Mouse (Mus musculus): ENCODE measurements around the gene Tax1bp3. TPM values are rescaled to one million over a fixed set of nuclear protein-coding genes. Genes with fewer than 3 reads are reported as not detected.

Gene Tax1bp3
- polyA plus RNA-seq, 1 experiment from 2014 or later: 236 TPM

DNA sequence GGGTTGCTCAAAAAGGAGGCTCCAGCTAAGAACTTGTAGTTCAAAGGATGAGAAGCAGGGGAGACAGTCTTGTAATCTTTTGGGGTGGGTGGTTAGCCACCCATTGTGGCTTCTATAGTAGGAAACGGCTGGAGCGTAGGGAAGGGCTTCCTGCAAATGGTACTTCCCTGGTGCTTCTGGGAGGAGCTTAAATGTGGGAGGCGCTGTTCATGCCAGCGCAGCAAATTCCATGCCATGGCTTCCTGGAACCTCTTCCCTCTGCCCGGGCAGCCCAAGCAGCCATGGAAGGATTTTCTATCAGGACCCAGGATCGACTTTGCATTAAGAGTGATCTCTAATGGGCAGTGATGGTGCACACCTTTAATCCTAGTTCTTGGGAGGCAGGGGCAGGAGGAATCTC is 8.3 kb upstream of the Tax1bp3 start:
- no peaks in the 10 kb centered on the region for H3K27me3 ChIP-seq (replicated peaks; ENCODE audit: control insufficient read depth, insufficient read depth, low read length)
- H3K4me3 ChIP-seq (ENCODE audit: low read length): no peak overlapping the region
- 83% methylated on average over 6 of the region's 6 CpGs for WGBS
- H3K4me1 ChIP-seq (ENCODE audit: control insufficient read depth, insufficient read depth, low read length): peaks cover 5% of the 10 kb centered on the region; the same call in 1 of the 2 replicates
- no peaks in the 10 kb centered on the region for H3K36me3 ChIP-seq (ENCODE audit: control insufficient read depth, insufficient read depth, low read length)
- no peaks in the 10 kb centered on the region for H3K9me3 ChIP-seq (ENCODE audit: control insufficient read depth, low read length)
- no peak overlapping the region for H3K27ac ChIP-seq (ENCODE audit: low read length)
- no peak for ATAC-seq
- H3K9ac ChIP-seq (ENCODE audit: low read depth, low read length): no peak overlapping the region
- H3K4me2 ChIP-seq (ENCODE audit: low read depth, low read length): no peak overlapping the region

DNA sequence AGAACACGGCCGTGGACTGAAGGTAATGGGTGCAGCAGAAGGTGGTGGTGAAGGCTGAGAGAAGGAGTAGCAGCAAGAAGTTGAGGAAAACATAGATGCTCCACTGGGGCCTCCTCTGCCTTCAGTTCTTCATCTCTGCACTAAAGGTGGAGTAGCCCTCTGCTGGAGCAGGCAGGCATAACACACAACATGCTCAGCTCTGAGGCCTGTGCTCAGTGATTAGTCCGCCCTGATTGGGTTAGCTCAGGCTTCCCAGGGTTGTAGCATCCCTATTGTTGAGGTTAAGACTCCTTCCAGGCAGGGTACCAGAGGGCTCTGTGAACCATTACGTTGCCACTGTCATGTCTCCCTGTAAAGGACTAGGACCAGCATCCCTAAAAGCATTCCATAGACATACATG is 7.7 kb upstream of the Tax1bp3 start:
- Histone ChIP-seq H3K4me3 (ENCODE audit: low read length) (no peak overlapping the region), H3K27me3 (replicated peaks; ENCODE audit: control insufficient read depth, insufficient read depth, low read length) (no peaks in the 10 kb centered on the region), H3K4me1 (ENCODE audit: control insufficient read depth, insufficient read depth, low read length) (peaks cover 5% of the 10 kb centered on the region; the same call in 1 of the 2 replicates), H3K9ac (ENCODE audit: low read depth, low read length) (no peak overlapping the region), H3K4me2 (ENCODE audit: low read depth, low read length) (no peak overlapping the region), H3K27ac (ENCODE audit: low read length) (no peak overlapping the region), H3K36me3 (ENCODE audit: control insufficient read depth, insufficient read depth, low read length) (no peaks in the 10 kb centered on the region), H3K9me3 (ENCODE audit: control insufficient read depth, low read length) (no peaks in the 10 kb centered on the region)
- no peak for ATAC-seq
- 40% methylated on average over 4 of the region's 4 CpGs for WGBS

DNA sequence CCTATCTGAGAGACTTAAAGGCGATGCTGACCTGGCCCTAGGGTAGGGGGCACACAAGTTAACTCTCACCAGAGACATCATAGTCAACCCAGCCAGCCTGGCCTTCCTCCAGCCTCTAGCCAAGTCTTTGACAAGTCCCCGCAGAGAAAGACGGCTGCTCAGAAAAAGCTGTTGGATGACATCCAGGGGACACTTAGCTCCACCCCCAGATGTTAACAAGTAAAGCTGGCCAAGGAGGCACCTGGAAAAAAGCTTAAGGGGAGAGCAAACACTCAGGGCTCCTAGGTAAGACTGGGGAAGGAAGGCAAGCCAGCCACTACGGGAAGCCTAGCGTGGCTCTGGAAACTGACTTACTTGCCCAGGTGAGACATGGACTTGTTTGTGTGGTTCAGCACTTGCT is 4.7 kb upstream of the Tax1bp3 start:
- Histone ChIP-seq H3K9ac (ENCODE audit: low read depth, low read length) (no peak overlapping the region), H3K27ac (ENCODE audit: low read length) (0 out of 2 replicates have a peak overlapping the region, but pooled peaks have one; percentile 34)
- 43% methylated on average over 5 of the region's 5 CpGs for WGBS

DNA sequence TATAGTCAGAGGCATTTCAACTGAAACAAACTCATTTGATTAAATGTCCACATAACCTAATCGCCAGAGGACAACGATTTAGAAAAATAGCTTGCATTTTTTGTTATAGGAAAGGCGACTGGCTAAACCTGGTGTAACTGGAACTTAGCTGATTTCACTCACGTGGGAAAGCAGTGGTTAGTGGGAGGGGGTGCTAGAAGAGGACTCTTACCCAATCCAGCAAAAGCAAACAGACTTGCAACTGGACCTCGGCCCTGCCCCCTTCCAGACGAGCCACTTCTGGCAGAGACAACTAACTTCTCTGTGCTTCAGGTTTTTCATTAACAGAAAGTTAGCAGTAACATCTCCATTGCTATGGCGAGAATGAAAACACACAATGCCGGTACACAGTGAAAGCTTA is 1.3 kb upstream of the Tax1bp3 start:
- H3K27me3 ChIP-seq (replicated peaks; ENCODE audit: control insufficient read depth, insufficient read depth, low read length): no peaks in the 10 kb centered on the region
- whole genome bisulfite sequencing: 30% methylated on average over 8 of the region's 8 CpGs
- peak overlapping the region; percentile 80 for H3K27ac ChIP-seq (ENCODE audit: low read length)
- peak overlapping the region; percentile 93 for H3K9ac ChIP-seq (ENCODE audit: low read depth, low read length)
- peak overlapping the region; percentile 94 for H3K4me3 ChIP-seq (ENCODE audit: low read length)
- peak; percentile 27 for ATAC-seq
- H3K4me1 ChIP-seq (ENCODE audit: control insufficient read depth, insufficient read depth, low read length): peaks cover 29% of the 10 kb centered on the region
- 0 out of 2 replicates have a peak, but pooled peaks cover 3% of the 10 kb centered on the region for H3K36me3 ChIP-seq (ENCODE audit: control insufficient read depth, insufficient read depth, low read length)
- no peaks in the 10 kb centered on the region for H3K9me3 ChIP-seq (ENCODE audit: control insufficient read depth, low read length)
- H3K4me2 ChIP-seq (ENCODE audit: low read depth, low read length): peak overlapping the region; percentile 64

More for the DNA sequence above, 4.7 kb upstream of the Tax1bp3 start:
- H3K4me1 ChIP-seq (ENCODE audit: control insufficient read depth, insufficient read depth, low read length): peaks cover 17% of the 10 kb centered on the region
- ATAC-seq: no peak
- no peak overlapping the region for H3K4me2 ChIP-seq (ENCODE audit: low read depth, low read length)
- no peaks in the 10 kb centered on the region for H3K9me3 ChIP-seq (ENCODE audit: control insufficient read depth, low read length)
- H3K36me3 ChIP-seq (ENCODE audit: control insufficient read depth, insufficient read depth, low read length): 0 out of 2 replicates have a peak, but pooled peaks cover 3% of the 10 kb centered on the region
- H3K27me3 ChIP-seq (replicated peaks; ENCODE audit: control insufficient read depth, insufficient read depth, low read length): no peaks in the 10 kb centered on the region
- no peak overlapping the region for H3K4me3 ChIP-seq (ENCODE audit: low read length)

DNA sequence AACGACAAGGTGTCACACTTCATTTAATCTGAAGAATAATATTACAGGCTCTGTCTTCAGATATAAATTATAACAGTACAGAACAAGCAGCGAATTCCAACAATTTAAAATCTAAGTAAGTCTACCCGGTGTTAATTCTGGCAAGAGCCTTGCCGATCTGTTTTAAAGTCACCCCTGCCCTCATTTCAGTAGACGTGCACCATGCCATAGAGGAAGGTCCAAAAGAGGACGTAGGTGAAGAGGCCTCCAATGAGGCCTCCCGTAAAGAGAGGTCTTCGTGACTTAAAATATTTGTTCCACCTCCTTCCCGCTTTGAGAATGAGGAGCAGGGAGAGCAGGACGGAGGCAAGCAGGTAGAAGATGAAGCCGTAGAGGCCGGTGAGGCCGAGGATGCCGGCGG is 697 bp upstream of the Tax1bp3 start:
- Histone ChIP-seq H3K27ac (ENCODE audit: low read length) (peak overlapping the region; percentile 80), H3K4me1 (ENCODE audit: control insufficient read depth, insufficient read depth, low read length) (peaks cover 29% of the 10 kb centered on the region), H3K4me3 (ENCODE audit: low read length) (peak overlapping the region; percentile 94), H3K9me3 (ENCODE audit: control insufficient read depth, low read length) (no peaks in the 10 kb centered on the region), H3K27me3 (replicated peaks; ENCODE audit: control insufficient read depth, insufficient read depth, low read length) (no peaks in the 10 kb centered on the region), H3K36me3 (ENCODE audit: control insufficient read depth, insufficient read depth, low read length) (0 out of 2 replicates have a peak, but pooled peaks cover 3% of the 10 kb centered on the region), H3K9ac (ENCODE audit: low read depth, low read length) (peak overlapping the region; percentile 93), H3K4me2 (ENCODE audit: low read depth, low read length) (peak overlapping the region; percentile 64)
- no peak for ATAC-seq
- WGBS: under 1% methylated on average over 15 of the region's 15 CpGs

DNA sequence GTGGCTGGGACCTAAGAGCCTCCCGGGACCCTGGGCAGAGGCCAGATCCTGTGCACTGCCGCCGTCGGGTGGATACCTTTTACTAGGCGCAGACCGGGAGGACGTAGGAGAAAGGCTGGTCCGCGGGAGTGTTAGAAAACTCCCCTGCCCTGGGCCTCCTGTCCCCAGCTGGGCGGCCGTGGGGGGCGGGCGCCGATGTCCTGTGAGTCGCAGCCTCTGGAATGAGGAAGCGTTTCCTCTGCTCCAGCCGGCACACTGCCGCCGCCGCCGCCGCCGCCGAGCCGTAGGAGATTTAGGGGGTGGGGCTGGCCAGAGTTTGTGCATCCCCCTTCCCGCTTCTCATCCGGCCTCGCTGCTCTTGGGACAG is 609 bp downstream of the Tax1bp3 start:
- WGBS: 0% methylated on average over 28 of the region's 28 CpGs
- peak overlapping the region; percentile 94 for H3K4me3 ChIP-seq (ENCODE audit: low read length)
- H3K27me3 ChIP-seq (replicated peaks; ENCODE audit: control insufficient read depth, insufficient read depth, low read length): no peaks in the 10 kb centered on the region
- ATAC-seq: peak; percentile 88
- H3K4me2 ChIP-seq (ENCODE audit: low read depth, low read length): peak overlapping the region; percentile 80
- H3K9ac ChIP-seq (ENCODE audit: low read depth, low read length): peak overlapping the region; percentile 93
- H3K27ac ChIP-seq (ENCODE audit: low read length): peak overlapping the region; percentile 99
- 0 out of 2 replicates have a peak, but pooled peaks cover 3% of the 10 kb centered on the region for H3K36me3 ChIP-seq (ENCODE audit: control insufficient read depth, insufficient read depth, low read length)
- H3K4me1 ChIP-seq (ENCODE audit: control insufficient read depth, insufficient read depth, low read length): peaks cover 25% of the 10 kb centered on the region
- no peaks in the 10 kb centered on the region for H3K9me3 ChIP-seq (ENCODE audit: control insufficient read depth, low read length)

DNA sequence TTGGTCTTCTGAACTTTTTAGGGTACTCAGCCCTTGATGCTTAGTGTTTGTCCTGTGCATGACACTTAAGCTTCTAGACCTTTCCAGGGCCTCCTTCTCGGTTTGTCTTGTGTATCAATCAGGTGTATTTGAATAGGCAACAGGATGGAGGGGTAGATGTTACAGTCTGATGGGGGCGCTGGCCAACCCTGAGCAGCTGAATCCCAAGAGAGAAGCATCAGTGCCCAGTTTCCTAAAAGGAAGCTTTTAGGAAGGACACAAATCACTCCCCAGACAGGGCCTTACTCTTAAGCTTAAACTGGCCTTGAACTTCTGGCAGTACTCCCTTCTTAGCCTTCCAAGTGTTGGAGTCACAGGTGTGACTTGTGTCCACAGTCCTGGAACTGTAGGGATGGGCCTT is 1.0 kb downstream of the Tax1bp3 start:
- Histone ChIP-seq H3K9ac (ENCODE audit: low read depth, low read length) (peak overlapping the region; percentile 93), H3K4me2 (ENCODE audit: low read depth, low read length) (peak overlapping the region; percentile 80), H3K9me3 (ENCODE audit: control insufficient read depth, low read length) (no peaks in the 10 kb centered on the region), H3K27ac (ENCODE audit: low read length) (peak overlapping the region; percentile 99), H3K27me3 (replicated peaks; ENCODE audit: control insufficient read depth, insufficient read depth, low read length) (no peaks in the 10 kb centered on the region), H3K4me3 (ENCODE audit: low read length) (peak overlapping the region; percentile 94), H3K36me3 (ENCODE audit: control insufficient read depth, insufficient read depth, low read length) (0 out of 2 replicates have a peak, but pooled peaks cover 3% of the 10 kb centered on the region), H3K4me1 (ENCODE audit: control insufficient read depth, insufficient read depth, low read length) (peaks cover 24% of the 10 kb centered on the region)
- WGBS: 4% methylated on average over 2 of the region's 2 CpGs
- peak; percentile 12; the same call in 1 of the 2 replicates for ATAC-seq

DNA sequence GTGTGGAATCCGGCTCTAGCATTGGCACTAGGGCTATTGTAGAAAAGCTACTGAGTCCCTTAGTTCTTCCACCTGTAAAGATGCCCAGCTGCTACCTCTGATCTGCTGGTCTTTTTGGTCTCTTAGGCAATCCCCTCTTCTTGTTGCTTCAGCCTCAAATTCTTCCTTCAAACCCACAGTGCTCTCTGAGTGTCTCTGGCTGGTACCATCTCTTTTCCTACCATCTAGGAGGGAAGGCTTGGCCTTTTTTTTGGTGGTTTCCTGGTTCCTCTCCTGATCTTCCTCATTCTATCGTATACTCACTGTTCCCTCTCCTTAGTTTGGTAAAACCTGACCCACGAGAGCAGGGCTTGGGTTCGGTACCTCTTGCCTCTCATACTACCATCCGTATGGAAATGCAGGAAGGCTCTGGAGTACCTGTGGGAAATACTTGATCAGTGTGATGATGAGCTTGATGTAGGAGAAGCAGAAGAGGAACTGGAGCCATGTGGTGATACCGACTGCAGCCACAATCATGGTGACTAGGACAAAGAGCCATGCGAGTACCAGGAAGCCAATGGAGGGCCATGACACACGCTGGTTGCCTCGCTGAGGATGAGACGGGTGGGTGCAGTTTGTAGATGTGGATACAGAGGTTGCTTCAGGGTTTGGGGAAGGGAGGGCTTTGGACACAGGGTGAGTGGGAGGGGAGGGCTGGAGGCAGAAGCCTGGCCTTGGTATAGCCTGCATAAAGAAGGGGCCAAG is 9.2 kb downstream of the Tax1bp3 start:
- no peak overlapping the region for H3K4me2 ChIP-seq (ENCODE audit: low read depth, low read length)
- H3K27ac ChIP-seq (ENCODE audit: low read length): no peak overlapping the region
- no peak for ATAC-seq
- WGBS: 91% methylated on average over 10 of the region's 10 CpGs
- H3K9ac ChIP-seq (ENCODE audit: low read depth, low read length): no peak overlapping the region
- H3K36me3 ChIP-seq (ENCODE audit: control insufficient read depth, insufficient read depth, low read length): no peaks in the 10 kb centered on the region; the same call in 1 of the 2 replicates
- no peak overlapping the region for H3K4me3 ChIP-seq (ENCODE audit: low read length)
- H3K9me3 ChIP-seq (ENCODE audit: control insufficient read depth, low read length): no peaks in the 10 kb centered on the region
- no peaks in the 10 kb centered on the region for H3K4me1 ChIP-seq (ENCODE audit: control insufficient read depth, insufficient read depth, low read length)
- H3K27me3 ChIP-seq (replicated peaks; ENCODE audit: control insufficient read depth, insufficient read depth, low read length): no peaks in the 10 kb centered on the region

DNA sequence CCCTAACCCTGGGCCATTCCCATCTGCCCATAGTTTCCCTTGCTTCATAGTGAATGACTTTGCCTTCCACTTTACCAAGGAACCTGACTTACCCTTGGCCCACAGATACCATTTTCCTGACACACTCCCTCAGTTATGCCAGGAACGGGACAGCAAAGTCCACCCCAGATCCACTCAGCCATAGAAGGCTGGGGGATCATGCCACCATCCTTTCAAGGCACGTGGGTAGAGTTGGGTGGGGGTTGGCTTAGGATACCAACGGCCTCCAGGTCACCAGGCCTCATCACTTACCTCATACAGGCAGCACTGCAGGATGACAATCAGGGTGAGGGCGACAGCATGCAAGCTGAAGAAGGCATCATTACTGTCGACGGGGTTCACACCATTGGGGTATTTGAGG is 10.3 kb downstream of the Tax1bp3 start:
- H3K4me1 ChIP-seq (ENCODE audit: control insufficient read depth, insufficient read depth, low read length): no peaks in the 10 kb centered on the region
- no peaks in the 10 kb centered on the region for H3K9me3 ChIP-seq (ENCODE audit: control insufficient read depth, low read length)
- no peak overlapping the region for H3K9ac ChIP-seq (ENCODE audit: low read depth, low read length)
- no peaks in the 10 kb centered on the region for H3K27me3 ChIP-seq (replicated peaks; ENCODE audit: control insufficient read depth, insufficient read depth, low read length)
- no peak for ATAC-seq
- 87% methylated on average over 6 of the region's 6 CpGs for WGBS
- no peak overlapping the region for H3K27ac ChIP-seq (ENCODE audit: low read length)
- H3K4me2 ChIP-seq (ENCODE audit: low read depth, low read length): no peak overlapping the region
- no peak overlapping the region for H3K4me3 ChIP-seq (ENCODE audit: low read length)
- no peaks in the 10 kb centered on the region; the same call in 1 of the 2 replicates for H3K36me3 ChIP-seq (ENCODE audit: control insufficient read depth, insufficient read depth, low read length)
